In genomic region chr7:49751148-49751547, GRCm38 (mm10) we compare ENCODE assay signal across 8 mouse cellular contexts. TPM values are rescaled to one million over a fixed set of nuclear protein-coding genes. Genes with fewer than 3 reads are reported as not detected.
DNase-seq lines count a peak whose midpoint lies in the region; ATAC-seq and TF ChIP-seq lines count a peak whose summit lies in the region.
"Had no signal": no experiment of that assay in that cellular context is flagged by ENCODE, and none has a peak within 500 bp of the region (broad histone marks: within the 10 kb centered on the region; RNA-seq: fewer than 3 reads in every experiment).

No protein-coding gene starts in this region.

- no peak overlapping the region for H3K4me2 ChIP-seq in stomach, postnatal 0 days (replicated peaks; ENCODE audit: low read depth)
- H3K4me2 ChIP-seq: liver, embryonic 15.5 days had no signal

- no peaks in the 10 kb centered on the region for H3K9me3 ChIP-seq in embryonic facial prominence, embryonic 10.5 days
- no peaks in the 10 kb centered on the region for H3K9me3 ChIP-seq in stomach, postnatal 0 days (ENCODE audit: control insufficient read depth, low read length)
- H3K9me3 ChIP-seq: liver, embryonic 15.5 days had no signal

- H3K4me1 ChIP-seq in embryonic facial prominence, embryonic 10.5 days: no peaks in the 10 kb centered on the region
- H3K4me1 ChIP-seq in stomach, postnatal 0 days (replicated peaks; ENCODE audit: control insufficient read depth, insufficient read depth): no peaks in the 10 kb centered on the region
- H3K4me1 ChIP-seq: liver, embryonic 15.5 days had no signal

- TF ChIP-seq CTCF in stomach, postnatal 0 days (IDR thresholded peaks at IDR 0.05; ENCODE audit: low read depth): peak; percentile 88

- TF ChIP-seq EP300 in stomach, postnatal 0 days (optimal IDR thresholded peaks at IDR 0.05): no peak

- no peak for ATAC-seq in stomach, postnatal 0 days (ENCODE audit: low FRiP score, low TSS enrichment)

- 7% methylated on average over 4 of the region's 4 CpGs for WGBS in embryonic facial prominence, embryonic 10.5 days
- WGBS in stomach, postnatal 0 days: 9% methylated on average over 4 of the region's 4 CpGs

- peaks cover 85% of the 10 kb centered on the region for H3K27me3 ChIP-seq in embryonic facial prominence, embryonic 10.5 days (replicated peaks; ENCODE audit: low read depth, poor library complexity, severe bottlenecking)
- no peaks in the 10 kb centered on the region for H3K27me3 ChIP-seq in stomach, postnatal 0 days (ENCODE audit: control insufficient read depth, insufficient read depth, low read length)

- H3K9ac ChIP-seq in stomach, postnatal 0 days (ENCODE audit: low read length): no peak overlapping the region
- H3K9ac ChIP-seq: liver, embryonic 15.5 days had no signal

- H3K27ac ChIP-seq in embryonic facial prominence, embryonic 10.5 days (replicated peaks): no peak overlapping the region
- no peak overlapping the region for H3K27ac ChIP-seq in stomach, postnatal 0 days (replicated peaks)
- H3K27ac ChIP-seq: liver, embryonic 15.5 days had no signal

- no peak overlapping the region for H3K4me3 ChIP-seq in embryonic facial prominence, embryonic 10.5 days
- H3K4me3 ChIP-seq in stomach, postnatal 0 days (ENCODE audit: low read depth, low read length): no peak overlapping the region
- H3K4me3 ChIP-seq: liver, embryonic 15.5 days had no signal

- DNase-seq in kidney, adult 18-20 months: peak; percentile 27
- DNase-seq in kidney, adult 11 months: no peak
- peak; percentile 35 to 43 for DNase-seq in B cell, adult 2 months
- peak; percentile 53 for DNase-seq in ES-CJ7 (ENCODE audit: low read depth, low spot score)
- DNase-seq in embryonic facial prominence, embryonic 10.5 days (ENCODE audit: low spot score): peak; percentile 27
- peak; percentile 32 to 57 for DNase-seq in layer of hippocampus, postnatal 14 days (ENCODE audit: low spot score in 2 of 2)
- no peak for DNase-seq in stomach, postnatal 0 days (ENCODE audit: low spot score)

- no peaks in the 10 kb centered on the region for H3K36me3 ChIP-seq in embryonic facial prominence, embryonic 10.5 days (replicated peaks)
- H3K36me3 ChIP-seq in stomach, postnatal 0 days (ENCODE audit: control insufficient read depth, insufficient read depth, low read length): no peaks in the 10 kb centered on the region
- H3K36me3 ChIP-seq: liver, embryonic 15.5 days had no signal

RNA-seq across cellular contexts. Expression of gene Htatip2, which starts 7.8 kb away (rescaled TPM):
- 4.8 and 5.6 TPM in 2 replicates for polyA plus RNA-seq in embryonic facial prominence, embryonic 10.5 days (2016; fragmentation: Nextera tagmentation; extraction: Ambion mirVana)
- total RNA-seq in layer of hippocampus, postnatal 14 days (2021): 1 to 10 TPM; 8.2 to 8.3 TPM
- 85.4 and 96.0 TPM in 2 replicates for polyA plus RNA-seq in stomach, postnatal 0 days (2015; fragmentation: Nextera tagmentation; extraction: Ambion mirVana)

RNA-seq across cellular contexts. Expression of gene Prmt3, which starts 27.0 kb away (rescaled TPM):
- polyA plus RNA-seq in embryonic facial prominence, embryonic 10.5 days (2016; fragmentation: Nextera tagmentation; extraction: Ambion mirVana): 58.5 and 68.6 TPM in 2 replicates
- total RNA-seq in layer of hippocampus, postnatal 14 days (2021): 10 to 100 TPM; 28.5 to 33.0 TPM
- polyA plus RNA-seq in stomach, postnatal 0 days (2015; fragmentation: Nextera tagmentation; extraction: Ambion mirVana): 23.5 and 24.5 TPM in 2 replicates

Comparison
In these comparisons a context has a peak if more than half of its experiments do, and no peak if none do; other contexts are left out.
1. DNase-seq: peak in kidney, adult 18-20 months (single experiment), B cell, adult 2 months (2 of 2), ES-CJ7 (single experiment), embryonic facial prominence, embryonic 10.5 days (single experiment) and layer of hippocampus, postnatal 14 days (2 of 2); none in kidney, adult 11 months (single experiment) and stomach, postnatal 0 days (single experiment).
2. RNA of gene Htatip2, which starts 7.8 kb away (polyA plus RNA-seq): 85.4 to 96.0 TPM in stomach, postnatal 0 days; 4.8 to 5.6 TPM in embryonic facial prominence, embryonic 10.5 days; every median in the first group is over 10 times any median in the second.